Mouse (Mus musculus): ENCODE results near the gene Vwa1.

DNA sequence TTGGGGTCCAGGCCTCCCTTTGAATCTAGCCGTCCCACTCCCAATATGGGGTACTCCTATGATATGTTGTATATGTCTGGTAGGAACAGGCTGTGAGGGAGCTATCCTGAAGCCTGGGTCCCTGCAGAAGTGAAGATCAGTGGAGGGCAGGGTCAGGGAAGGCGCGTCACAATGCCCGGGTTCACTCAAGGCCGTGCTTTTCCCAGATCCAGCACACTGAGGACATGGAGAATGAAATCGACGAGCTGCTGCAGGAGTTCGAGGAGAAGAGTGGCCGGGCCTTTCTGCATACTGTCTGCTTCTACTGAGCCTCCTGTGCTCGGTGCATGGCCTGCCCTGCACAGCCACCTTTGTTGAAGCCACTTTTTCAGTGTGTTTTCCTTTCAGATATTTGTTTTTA is 41.2 kb downstream of the Vwa1 start:
- TF ChIP-seq CTCF (IDR thresholded peaks at IDR 0.05; ENCODE audit: low read depth) (no peak), EP300 (IDR thresholded peaks at IDR 0.05; ENCODE audit: low read depth) (no peak)
